Comparison of ENCODE assay signal across 8 mouse cellular contexts in the genomic region with DNA sequence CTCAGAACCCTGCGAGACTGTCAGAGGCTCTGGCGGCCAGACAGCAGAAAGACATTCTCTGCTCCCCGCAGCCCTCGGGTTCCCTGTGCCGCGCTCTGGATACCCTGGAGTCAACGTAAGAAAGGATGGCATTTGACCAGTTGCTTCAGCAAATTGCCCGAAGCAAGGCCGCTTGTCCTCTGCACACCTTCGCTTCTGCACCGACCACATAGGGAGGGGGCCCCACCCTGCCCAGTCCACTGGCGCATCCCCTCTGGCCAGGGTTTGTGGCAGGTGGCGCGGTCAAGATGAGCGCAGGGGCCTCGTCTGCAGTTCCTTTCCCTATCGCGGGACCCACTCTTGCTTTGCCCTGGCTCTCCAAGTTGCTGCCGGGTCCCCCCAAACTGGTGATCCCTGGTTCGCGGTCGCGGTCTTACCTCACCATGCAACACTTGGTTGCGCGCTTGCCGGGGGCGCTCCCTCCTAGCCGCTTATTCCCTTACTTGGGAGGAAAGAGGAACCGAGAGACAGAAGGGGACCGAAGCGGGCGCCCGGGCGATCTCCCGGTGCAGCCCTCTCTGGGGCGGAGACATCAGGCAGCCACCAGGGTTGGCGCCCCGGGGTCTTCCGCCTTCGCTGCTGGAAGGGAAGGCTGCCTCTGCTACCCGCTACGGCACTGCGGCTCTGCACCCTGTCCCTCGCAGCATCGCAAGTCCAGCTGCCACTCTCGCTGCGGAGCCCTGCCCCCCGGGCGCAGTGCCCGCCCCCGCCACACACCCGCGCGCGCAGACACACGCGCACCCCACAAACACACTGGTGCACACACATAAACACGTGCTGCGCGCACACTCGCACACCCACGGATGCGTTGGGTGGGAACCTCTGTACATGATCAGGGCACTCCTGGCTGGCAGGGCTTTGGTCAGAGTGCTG. TPM values are rescaled to one million over a fixed set of nuclear protein-coding genes. Genes with fewer than 3 reads are reported as not detected.
DNase-seq lines count a peak whose midpoint lies in the region; ATAC-seq and TF ChIP-seq lines count a peak whose summit lies in the region.

Gene Dgkg, minus strand, starts transcription at position 689 of the 912 bp plus-strand sequence.

- H3K27ac ChIP-seq in embryonic facial prominence, embryonic 14.5 days (replicated peaks; ENCODE audit: low read depth, low read length) = no peak within 1 kb of the TSS
- no peak within 1 kb of the TSS for H3K27ac ChIP-seq in heart, embryonic 13.5 days (replicated peaks)
- no peak within 1 kb of the TSS for H3K27ac ChIP-seq in liver, adult 2 months (replicated peaks; ENCODE audit: insufficient read depth, low read depth, low read length)
- H3K27ac ChIP-seq in midbrain, embryonic 16.5 days (ENCODE audit: low read length) = peak within 1 kb of the TSS; percentile 5; the same call in 1 of the 2 replicates

- WGBS in embryonic facial prominence, embryonic 14.5 days = 2% methylated on average over 50 of the region's 63 CpGs
- under 1% methylated on average over 61 of the region's 63 CpGs for WGBS in heart, embryonic 13.5 days
- WGBS in liver, adult 2 months = 3% methylated on average over 63 of the region's 63 CpGs
- under 1% methylated on average over 63 of the region's 63 CpGs for WGBS in midbrain, embryonic 16.5 days

- H3K36me3 ChIP-seq in embryonic facial prominence, embryonic 14.5 days (ENCODE audit: control insufficient read depth, insufficient read depth, low read length) = no peaks in the 10 kb centered on the region
- no peaks in the 10 kb centered on the region for H3K36me3 ChIP-seq in heart, embryonic 13.5 days
- H3K36me3 ChIP-seq in liver, adult 2 months (ENCODE audit: control insufficient read depth, insufficient read depth, low read length) = no peaks in the 10 kb centered on the region
- no peaks in the 10 kb centered on the region for H3K36me3 ChIP-seq in midbrain, embryonic 16.5 days (ENCODE audit: control insufficient read depth, insufficient read depth, low read length)
- H3K36me3 ChIP-seq in splenic B cell, adult 2 months (ENCODE audit: control insufficient read depth, insufficient read depth, low read length, poor library complexity, severe bottlenecking) = no peaks in the 10 kb centered on the region

- H3K4me3 ChIP-seq in embryonic facial prominence, embryonic 14.5 days (ENCODE audit: low read depth, low read length) = peak within 1 kb of the TSS; percentile 46
- H3K4me3 ChIP-seq in heart, embryonic 13.5 days = peak within 1 kb of the TSS; percentile 55
- H3K4me3 ChIP-seq in liver, adult 2 months (ENCODE audit: insufficient read depth, low read depth, low read length) = peak within 1 kb of the TSS; percentile 35; the same call in 1 of the 2 replicates
- H3K4me3 ChIP-seq in midbrain, embryonic 16.5 days (ENCODE audit: low read depth, low read length) = peak within 1 kb of the TSS; percentile 60

- ATAC-seq in embryonic facial prominence, embryonic 14.5 days (ENCODE audit: low read depth) = peak; percentile 37; the same call in 1 of the 2 replicates
- no peak for ATAC-seq in heart, embryonic 13.5 days (ENCODE audit: extremely low read depth, insufficient number of reproducible peaks, low FRiP score, low TSS enrichment)
- peak; percentile 90 for ATAC-seq in midbrain, embryonic 16.5 days

- no peaks in the 10 kb centered on the region for H3K79me2 ChIP-seq in liver, adult 2 months (ENCODE audit: control insufficient read depth, insufficient read depth, low read length)

- no peak for TF ChIP-seq POLR2A in liver, adult 2 months (IDR thresholded peaks at IDR 0.05; ENCODE audit: extremely low read depth, insufficient read depth, low read length)

- peaks cover 45% of the 10 kb centered on the region for H3K27me3 ChIP-seq in embryonic facial prominence, embryonic 14.5 days (replicated peaks; ENCODE audit: control insufficient read depth, insufficient read depth, low read length)
- peaks cover 70% of the 10 kb centered on the region for H3K27me3 ChIP-seq in heart, embryonic 13.5 days (replicated peaks)
- peaks cover 6% of the 10 kb centered on the region; the same call in 1 of the 2 replicates for H3K27me3 ChIP-seq in liver, adult 2 months (ENCODE audit: control insufficient read depth, insufficient read depth, low read length)
- peaks cover 15% of the 10 kb centered on the region for H3K27me3 ChIP-seq in midbrain, embryonic 16.5 days (ENCODE audit: control insufficient read depth, insufficient read depth, low read depth, low read length)
- H3K27me3 ChIP-seq in splenic B cell, adult 2 months (ENCODE audit: control insufficient read depth, insufficient read depth, low read length, poor library complexity, severe bottlenecking) = no peaks in the 10 kb centered on the region

- peak; percentile 35 for DNase-seq in kidney, adult 18-20 months
- no peak for DNase-seq in kidney, adult 11 months
- DNase-seq in embryonic facial prominence, embryonic 14.5 days (ENCODE audit: low spot score) = peak; percentile 24
- peak; percentile 21 for DNase-seq in kidney, postnatal 14 days
- no peak for DNase-seq in liver, adult 2 months (ENCODE audit: extremely low read depth, low read depth, low spot score)
- peak; percentile 73 for DNase-seq in splenic B cell, adult 2 months (ENCODE audit: low read depth, low spot score)

- H3K9me3 ChIP-seq in embryonic facial prominence, embryonic 14.5 days (ENCODE audit: control insufficient read depth, low read length) = no peaks in the 10 kb centered on the region
- no peaks in the 10 kb centered on the region for H3K9me3 ChIP-seq in heart, embryonic 13.5 days
- no peaks in the 10 kb centered on the region for H3K9me3 ChIP-seq in midbrain, embryonic 16.5 days (replicated peaks; ENCODE audit: control insufficient read depth, low read length, poor library complexity, severe bottlenecking)

- no peak for TF ChIP-seq CTCF in liver, adult 2 months (IDR thresholded peaks at IDR 0.05; ENCODE audit: low read depth, low read length)

- H3K9ac ChIP-seq in embryonic facial prominence, embryonic 14.5 days (ENCODE audit: low read depth, low read length) = peak within 1 kb of the TSS; percentile 53
- H3K9ac ChIP-seq in heart, embryonic 13.5 days = peak within 1 kb of the TSS; percentile 42
- H3K9ac ChIP-seq in liver, adult 2 months (ENCODE audit: low read depth, low read length) = no peak within 1 kb of the TSS
- H3K9ac ChIP-seq in midbrain, embryonic 16.5 days (ENCODE audit: low read depth, low read length) = peak within 1 kb of the TSS; percentile 70

- peak within 1 kb of the TSS; percentile 85 for H3K4me2 ChIP-seq in embryonic facial prominence, embryonic 14.5 days (ENCODE audit: low read depth, low read length)
- peak within 1 kb of the TSS; percentile 81 for H3K4me2 ChIP-seq in heart, embryonic 13.5 days
- H3K4me2 ChIP-seq in midbrain, embryonic 16.5 days (ENCODE audit: low read length) = peak within 1 kb of the TSS; percentile 94

- H3K4me1 ChIP-seq in embryonic facial prominence, embryonic 14.5 days (ENCODE audit: control insufficient read depth, insufficient read depth, low read length) = peaks cover 5% of the 10 kb centered on the region; the same call in 1 of the 2 replicates
- peaks cover 21% of the 10 kb centered on the region for H3K4me1 ChIP-seq in heart, embryonic 13.5 days
- no peaks in the 10 kb centered on the region for H3K4me1 ChIP-seq in liver, adult 2 months (ENCODE audit: control insufficient read depth, insufficient read depth, low read length)
- H3K4me1 ChIP-seq in midbrain, embryonic 16.5 days (ENCODE audit: control insufficient read depth, insufficient read depth, low read length) = no peaks in the 10 kb centered on the region

RNA-seq across cellular contexts. Expression of gene Dgkg, which starts in this region (rescaled TPM):
- polyA plus RNA-seq in embryonic facial prominence, embryonic 14.5 days (2014; fragmentation: Nextera tagmentation; extraction: Ambion mirVana) = 0.51 and 1.4 TPM in 2 replicates
- 0.43 and 0.62 TPM in 2 replicates for polyA plus RNA-seq in heart, embryonic 13.5 days (2015; fragmentation: Nextera tagmentation; extraction: Ambion mirVana)
- total RNA-seq in liver, adult 2 months (2014; rRNA removed) = under 0.01 and 0.20 TPM in 2 replicates
- polyA plus RNA-seq in liver, adult 2 months (2012; rRNA removed) = 0.02 TPM in 1 of 2 replicates, not detected in the other
- 2.5 and 4.6 TPM in 2 replicates for polyA plus RNA-seq in midbrain, embryonic 16.5 days (2015; fragmentation: Nextera tagmentation; extraction: Ambion mirVana)

Comparison
In these comparisons a context has a peak if more than half of its experiments do, and no peak if none do; other contexts are left out.
1. DNase-seq: peak in kidney, adult 18-20 months (single experiment), embryonic facial prominence, embryonic 14.5 days (single experiment), kidney, postnatal 14 days (single experiment) and splenic B cell, adult 2 months (single experiment); none in kidney, adult 11 months (single experiment) and liver, adult 2 months (single experiment).
2. Peak in every context shown above with its lines, with median percentiles within 50 percentile points of each other: H3K4me2 ChIP-seq and H3K4me3 ChIP-seq.